Mouse (Mus musculus): ENCODE data around the gene Gadd45gip1.

Gene Gadd45gip1

DNA sequence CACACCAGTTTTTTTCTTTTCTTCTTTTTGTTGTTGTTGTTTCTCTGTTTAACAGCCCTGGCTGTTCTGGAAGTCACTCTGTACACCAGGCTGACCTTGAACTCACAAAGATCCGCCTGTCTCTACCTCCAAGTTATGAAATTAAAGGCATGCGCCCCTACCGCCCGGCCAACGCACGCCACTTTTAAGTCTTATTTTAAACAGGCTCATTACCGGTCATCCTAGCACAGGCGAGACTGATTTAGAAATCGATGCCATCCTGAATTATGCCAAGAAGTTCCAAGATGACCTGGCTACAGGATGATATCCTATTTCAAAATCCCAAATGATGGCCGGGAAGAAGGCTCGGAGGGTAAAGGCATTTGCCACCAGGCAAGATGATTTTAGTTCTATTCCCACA, at the start of gene Gadd45gip1:
Gadd45gip1 (plus strand) TSS at position 33 of the 400 bp plus-strand sequence.
- DNase-seq (ENCODE audit: low read depth, low spot score), result no peak

DNA sequence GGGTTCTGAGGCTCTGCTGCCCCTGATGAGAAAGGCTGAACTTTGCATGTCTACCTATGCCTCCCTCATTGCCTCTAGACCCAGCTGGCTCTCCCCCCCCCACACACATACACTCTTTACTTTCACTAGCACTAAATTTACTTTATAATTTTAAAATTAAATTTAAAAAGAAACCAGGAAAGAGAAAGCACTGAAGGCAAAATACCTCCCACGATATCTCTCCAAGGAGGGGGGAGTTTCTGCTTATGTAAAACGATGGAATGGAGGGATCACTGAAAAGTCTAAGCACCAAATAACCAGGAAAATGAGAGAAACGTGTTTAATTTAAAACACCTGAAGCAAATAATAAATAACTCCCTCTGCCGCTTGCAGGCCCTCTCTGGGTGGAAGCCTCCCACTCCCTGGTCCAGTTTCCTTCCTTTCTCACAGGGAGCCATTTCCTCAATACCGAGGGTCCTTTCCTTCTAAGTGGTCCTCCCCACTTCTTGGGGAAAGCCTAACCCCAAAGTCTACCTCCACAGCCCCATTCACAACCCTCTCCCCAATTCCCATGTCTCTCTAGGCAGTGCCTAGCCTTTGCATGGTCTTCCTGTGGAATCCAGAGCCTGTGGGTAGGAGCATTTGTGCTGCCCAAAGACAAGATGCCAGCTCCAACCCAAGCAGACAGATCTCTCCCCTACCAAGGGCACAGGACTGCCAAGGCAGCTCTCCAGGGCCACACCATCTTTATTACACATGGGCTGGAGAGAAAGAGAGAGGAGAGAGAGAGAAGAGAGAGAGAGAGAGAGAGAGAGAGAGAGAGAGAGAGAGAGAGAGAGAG, 49.4 kb upstream of the Gadd45gip1 start:
- no peak for DNase-seq (ENCODE audit: low read depth, low spot score)

DNA sequence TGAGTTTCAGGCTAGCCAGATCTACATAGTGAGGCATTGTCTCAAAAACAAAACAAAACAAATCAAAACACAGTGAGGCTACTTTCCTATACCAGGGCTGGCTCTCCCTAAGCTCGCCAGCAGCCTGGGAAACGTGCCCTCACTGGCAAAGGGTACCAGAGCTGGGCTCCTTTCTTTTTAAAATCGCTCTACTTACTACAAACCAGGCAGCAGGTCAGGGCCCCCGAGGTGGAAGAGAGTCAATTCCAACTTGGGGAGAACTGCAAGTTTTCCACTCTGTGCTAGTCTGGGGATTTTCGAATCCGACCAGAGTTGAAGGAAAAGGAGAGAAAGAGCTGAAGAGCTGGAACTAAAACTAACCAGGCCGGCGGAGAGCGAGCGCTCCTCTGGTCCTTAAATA, 48.6 kb upstream of the Gadd45gip1 start:
- no peak for DNase-seq (ENCODE audit: low read depth, low spot score)

- no peak for DNase-seq (ENCODE audit: low read depth, low spot score)
Observed at GRCm38 (mm10) chr8:84783198-84783918, 48.0 kb upstream of the Gadd45gip1 start.

GRCm38 (mm10) chr8:84783919-84784581, 47.3 kb upstream of the Gadd45gip1 start:
- DNase-seq (ENCODE audit: low read depth, low spot score), result no peak

DNA sequence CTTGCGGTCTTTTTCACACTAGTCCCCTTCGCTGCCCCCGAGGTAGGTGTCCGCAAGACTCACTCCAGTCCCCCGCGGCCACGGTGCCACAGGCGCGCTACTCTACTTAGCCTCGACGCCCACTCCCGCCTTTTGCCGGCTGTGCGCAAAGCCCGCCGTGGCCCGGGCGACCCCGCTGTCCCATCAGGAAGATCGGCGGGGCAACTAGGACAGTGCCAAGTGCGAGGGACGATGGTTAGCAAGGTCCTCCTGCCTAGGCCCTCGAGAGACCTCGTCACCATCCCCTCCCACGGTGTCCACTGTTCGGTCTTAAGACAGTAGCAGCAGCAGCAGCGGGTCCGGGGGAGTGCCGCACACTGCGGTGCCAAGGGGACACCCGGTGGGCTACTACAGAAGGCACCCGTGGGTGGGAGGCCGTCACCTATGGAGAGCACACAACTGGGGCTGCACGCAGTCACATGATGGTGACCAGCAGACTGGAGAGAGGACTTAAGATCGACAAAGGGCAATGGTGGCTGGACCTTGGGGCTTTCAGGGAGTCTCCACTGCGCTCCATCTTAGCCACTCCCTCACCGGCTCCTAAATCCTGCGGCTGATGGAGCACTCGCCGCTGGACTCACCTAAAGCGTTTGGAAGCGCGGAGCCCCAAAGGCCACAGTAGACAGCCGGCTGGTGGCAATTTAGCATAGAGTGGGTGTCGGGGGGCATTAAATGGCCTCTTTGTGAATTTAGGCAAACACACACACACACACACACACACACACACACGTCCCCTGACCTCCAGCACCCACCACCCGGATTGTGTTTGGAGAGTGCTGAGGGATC, 46.4 kb upstream of the Gadd45gip1 start:
- no peak for DNase-seq (ENCODE audit: low read depth, low spot score)

- DNase-seq (ENCODE audit: low read depth, low spot score), result no peak
Observed at GRCm38 (mm10) chr8:84785506-84785755, 45.9 kb upstream of the Gadd45gip1 start.

DNA sequence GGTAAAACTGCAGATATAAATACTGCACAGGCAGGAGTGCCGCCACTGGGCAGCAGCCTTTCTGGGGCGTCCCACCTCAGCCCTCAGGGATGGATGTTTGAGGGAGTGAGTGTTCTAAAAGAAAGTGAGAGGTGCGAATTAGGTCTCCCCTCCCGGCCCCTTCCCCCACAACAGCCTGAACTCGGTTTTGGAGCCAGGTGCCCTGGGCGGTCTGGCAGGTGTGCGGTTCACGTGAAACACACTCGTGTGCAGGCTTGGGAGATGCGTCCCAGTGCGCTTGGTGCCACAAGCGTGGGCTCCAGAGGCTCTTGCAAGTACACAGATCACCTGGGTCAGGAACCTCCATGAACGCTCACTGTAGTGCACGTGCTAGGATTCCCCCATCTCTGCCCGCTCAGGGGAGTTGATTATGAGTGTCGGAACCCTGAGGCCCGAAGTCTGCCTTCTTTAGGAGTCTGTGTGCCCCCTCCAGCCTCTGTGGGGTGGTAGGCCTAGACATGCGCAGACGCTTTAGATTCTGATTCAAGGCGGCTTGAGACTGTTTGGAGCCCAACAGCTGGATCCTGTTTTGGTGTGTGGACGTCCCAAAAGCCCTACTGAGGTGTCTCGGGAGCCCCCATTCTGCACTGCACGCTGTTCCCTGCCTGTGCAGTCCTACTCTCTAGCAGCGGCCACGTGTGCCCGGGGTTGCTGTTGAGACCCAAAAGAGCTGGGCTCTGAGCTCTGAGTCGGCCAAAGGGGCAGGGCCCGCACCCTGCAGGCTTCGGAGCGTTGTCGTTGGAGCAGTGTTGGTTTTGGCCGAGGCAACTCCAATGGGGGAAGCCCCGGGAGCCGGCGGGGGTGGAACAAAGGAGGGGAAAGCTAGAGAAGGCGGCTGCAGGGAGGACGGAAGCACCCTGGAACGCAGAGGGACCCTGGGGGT, 45.3 kb upstream of the Gadd45gip1 start:
- DNase-seq (ENCODE audit: low read depth, low spot score), result no peak

DNA sequence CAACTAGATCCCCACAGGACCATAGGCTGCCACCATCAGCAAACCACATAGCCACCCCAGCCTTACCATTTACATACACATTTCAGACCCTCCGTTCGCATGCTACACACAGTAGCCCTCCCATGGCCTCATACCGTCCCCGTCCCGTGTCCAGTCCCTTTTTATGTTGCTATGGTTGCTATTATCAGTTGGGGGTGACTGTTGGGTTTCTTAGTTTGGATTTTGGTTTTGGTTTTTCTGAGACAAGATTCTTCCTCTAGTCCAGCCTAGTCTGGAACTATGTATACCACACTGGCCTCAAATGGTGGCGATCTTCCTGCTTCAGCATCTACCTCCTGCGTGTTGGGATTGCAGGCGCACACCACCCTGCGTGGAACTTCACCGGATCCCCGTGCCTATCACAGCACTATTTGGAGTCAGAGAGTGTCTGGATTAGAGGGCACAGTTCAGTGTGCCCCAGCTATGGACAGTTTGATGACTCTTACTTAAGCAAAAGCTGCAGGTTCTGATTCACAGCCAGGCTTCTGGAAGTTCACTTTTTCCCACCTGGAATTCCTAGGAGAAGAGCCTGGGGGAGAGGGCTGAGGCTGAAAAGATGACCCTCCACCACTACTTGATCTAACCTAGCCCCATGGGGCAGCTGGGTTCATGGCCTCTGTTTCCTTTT, 44.4 kb upstream of the Gadd45gip1 start:
- no peak for DNase-seq (ENCODE audit: low read depth, low spot score)

GRCm38 (mm10) chr8:84787523-84788302, 43.6 kb upstream of the Gadd45gip1 start:
- DNase-seq (ENCODE audit: low read depth, low spot score), result no peak

GRCm38 (mm10) chr8:84788896-84789295, 42.4 kb upstream of the Gadd45gip1 start:
- no peak for DNase-seq (ENCODE audit: low read depth, low spot score)

- DNase-seq (ENCODE audit: low read depth, low spot score), result no peak
Observed at GRCm38 (mm10) chr8:84789345-84789744, 42.0 kb upstream of the Gadd45gip1 start.

GRCm38 (mm10) chr8:84789855-84790486, 41.4 kb upstream of the Gadd45gip1 start:
- no peak for DNase-seq (ENCODE audit: low read depth, low spot score)

- no peak for DNase-seq (ENCODE audit: low read depth, low spot score)
Observed at GRCm38 (mm10) chr8:84790537-84790936, 40.8 kb upstream of the Gadd45gip1 start.

GRCm38 (mm10) chr8:84792429-84792947, 38.8 kb upstream of the Gadd45gip1 start:
- DNase-seq (ENCODE audit: low read depth, low spot score), result no peak

DNA sequence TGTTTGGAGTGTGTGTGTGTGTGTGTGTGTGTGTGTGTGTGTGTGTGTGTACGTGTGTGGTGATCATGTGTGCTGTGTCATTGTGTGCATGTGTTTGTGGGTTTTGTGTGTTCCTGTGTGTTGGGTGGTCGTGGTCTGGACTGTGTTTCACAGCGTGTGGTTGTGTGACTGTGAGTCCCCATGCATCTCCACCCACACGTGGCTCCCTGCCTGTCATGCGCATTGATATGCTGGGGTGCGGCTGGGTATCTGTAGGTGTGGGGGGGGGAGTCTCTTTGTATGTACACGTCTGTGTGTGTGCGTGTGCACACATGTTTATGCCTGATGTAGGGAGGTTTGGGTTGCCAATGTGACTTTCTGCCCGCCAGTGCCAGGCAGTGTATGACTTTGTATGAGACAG, 38.2 kb upstream of the Gadd45gip1 start:
- DNase-seq (ENCODE audit: low read depth, low spot score), result no peak

DNA sequence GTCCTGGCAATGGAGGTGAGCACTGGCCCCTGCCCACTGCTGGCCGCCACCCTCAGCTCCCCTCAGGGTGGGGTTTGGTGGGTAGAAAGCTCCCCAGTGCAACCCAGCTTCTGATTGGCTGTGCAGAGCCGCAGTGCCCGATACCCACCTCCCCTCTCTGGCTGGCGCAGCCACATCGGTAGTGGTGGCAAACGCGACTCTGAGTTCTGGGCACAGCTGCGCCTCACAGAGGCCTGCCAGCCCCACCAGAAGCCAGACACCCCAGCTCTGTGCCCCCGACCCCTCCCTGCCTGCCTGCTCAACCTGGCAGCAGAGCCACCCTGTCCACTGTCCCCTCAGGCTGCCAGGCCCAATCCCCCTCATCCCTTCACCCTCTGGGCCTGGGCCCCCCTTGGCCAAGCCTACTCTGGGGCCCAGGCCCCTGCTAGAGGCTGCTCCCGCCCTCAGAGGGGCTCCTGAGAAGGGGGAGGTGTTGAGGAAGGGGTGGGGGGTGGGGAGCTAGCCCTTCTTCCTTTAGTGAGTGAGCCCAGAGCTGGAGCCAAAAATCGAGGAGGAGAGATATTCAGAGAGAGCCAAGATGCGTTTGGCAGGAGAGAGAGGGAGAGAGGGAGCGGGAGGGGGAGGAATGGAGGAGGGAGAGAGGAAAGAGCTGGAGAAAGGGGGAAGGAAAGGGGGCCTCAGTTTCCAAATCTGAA, 37.4 kb upstream of the Gadd45gip1 start:
- no peak for DNase-seq (ENCODE audit: low read depth, low spot score)

GRCm38 (mm10) chr8:84794486-84794885, 36.8 kb upstream of the Gadd45gip1 start:
- DNase-seq (ENCODE audit: low read depth, low spot score), result no peak
